Mouse (Mus musculus) embryonic facial prominence, embryonic 10.5 days (tissue): ENCODE measurements at regions not wholly inside any gene's neighbourhood (a gene's known extent, or its start where the extent isn't known, plus 50 kb on each side); places are given as distances from the start of the nearest gene placed in this dataset.

Experiments
- DNase-seq: peaks from one replicate; pipeline ENCODE4 v3.0.0-alpha.2; 2017; ENCODE audit warnings: low spot score
- H3K27ac ChIP-seq: fragments of 300-500 bp; sonication (generic); replicated peaks from 2 replicates; pipeline ENCODE4 v1.5.1; 2016; ENCODE audit warnings: mild to moderate bottlenecking
- H3K27me3 ChIP-seq: fragments of 300-500 bp; sonication (generic); replicated peaks from 2 replicates; pipeline ENCODE4 v1.6.1; 2016; ENCODE audit warnings: low read depth, mild to moderate bottlenecking; ENCODE audit not compliant: poor library complexity, severe bottlenecking
- H3K36me3 ChIP-seq: fragments of 300-500 bp; sonication (generic); replicated peaks from 2 replicates; pipeline ENCODE4 v1.6.1; 2016; ENCODE audit warnings: mild to moderate bottlenecking, moderate library complexity
- H3K4me1 ChIP-seq: fragments of 300-500 bp; sonication (generic); 2 replicates; pipeline ENCODE4 v1.6.1; 2016
- H3K4me3 ChIP-seq: fragments of 300-500 bp; sonication (generic); 2 replicates; pipeline ENCODE4 v1.5.1; 2016; ENCODE audit warnings: mild to moderate bottlenecking, moderate library complexity
- H3K9me3 ChIP-seq: fragments of 300-500 bp; sonication (generic); 2 replicates; pipeline ENCODE4 v1.6.1; 2016; ENCODE audit warnings: mild to moderate bottlenecking
- WGBS: fragments of 180-500 bp; shearing (Covaris S2); methylation state at CpG from one replicate; pipeline ENCODE4 v1.1.7; 2016; 5-methylcytosine and 5-hydroxymethylcytosine counted together

GRCm38 (mm10) chr9:112725523-112725922, 489.8 kb upstream of the Arpp21 start:
- Histone ChIP-seq H3K27me3 (no peaks in the 10 kb centered on the region), H3K4me3 (no peak overlapping the region), H3K36me3 (no peaks in the 10 kb centered on the region), H3K27ac (no peak overlapping the region), H3K4me1 (no peaks in the 10 kb centered on the region), H3K9me3 (no peaks in the 10 kb centered on the region)
- DNase-seq = no peak
- 36% methylated on average over 8 of the region's 8 CpGs for WGBS

- Histone ChIP-seq H3K27me3 (no peaks in the 10 kb centered on the region), H3K36me3 (no peaks in the 10 kb centered on the region), H3K4me1 (no peaks in the 10 kb centered on the region), H3K9me3 (no peaks in the 10 kb centered on the region), H3K4me3 (no peak overlapping the region), H3K27ac (no peak overlapping the region)
- DNase-seq = no peak
- 43% methylated on average over 4 of the region's 4 CpGs for WGBS
These were observed 489.4 kb upstream of the Arpp21 start for GRCm38 (mm10) chr9:112725103-112725502.

- DNase-seq = no peak
- H3K4me1 ChIP-seq = no peaks in the 10 kb centered on the region
- no peaks in the 10 kb centered on the region for H3K27me3 ChIP-seq
- H3K27ac ChIP-seq = no peak overlapping the region
- no peaks in the 10 kb centered on the region for H3K36me3 ChIP-seq
- H3K9me3 ChIP-seq = no peaks in the 10 kb centered on the region
- H3K4me3 ChIP-seq = no peak overlapping the region
- 76% methylated on average over 1 of the region's 1 CpGs for WGBS
These were observed 487.6 kb upstream of the Arpp21 start for GRCm38 (mm10) chr9:112723346-112723745.

GRCm38 (mm10) chr9:112722501-112722900, 486.8 kb upstream of the Arpp21 start:
- Histone ChIP-seq H3K9me3 (no peaks in the 10 kb centered on the region), H3K27ac (no peak overlapping the region), H3K27me3 (no peaks in the 10 kb centered on the region), H3K4me1 (no peaks in the 10 kb centered on the region), H3K36me3 (no peaks in the 10 kb centered on the region), H3K4me3 (no peak overlapping the region)
- 92% methylated on average over 4 of the region's 4 CpGs for WGBS
- DNase-seq = no peak

GRCm38 (mm10) chr9:112715197-112715762, 479.5 kb upstream of the Arpp21 start:
- DNase-seq = no peak
- Histone ChIP-seq H3K36me3 (no peaks in the 10 kb centered on the region), H3K27me3 (no peaks in the 10 kb centered on the region), H3K9me3 (no peaks in the 10 kb centered on the region), H3K4me3 (no peak overlapping the region), H3K27ac (no peak overlapping the region), H3K4me1 (no peaks in the 10 kb centered on the region)
- 76% methylated on average over 1 of the region's 1 CpGs for WGBS

- no peaks in the 10 kb centered on the region for H3K27me3 ChIP-seq
- 83% methylated on average over 1 of the region's 1 CpGs for WGBS
- no peak for DNase-seq
- H3K9me3 ChIP-seq = no peaks in the 10 kb centered on the region
- H3K27ac ChIP-seq = no peak overlapping the region
- H3K4me3 ChIP-seq = no peak overlapping the region
- H3K4me1 ChIP-seq = no peaks in the 10 kb centered on the region
- H3K36me3 ChIP-seq = no peaks in the 10 kb centered on the region
These were observed 443.1 kb upstream of the Arpp21 start for GRCm38 (mm10) chr9:112678866-112679265.

- no peak for DNase-seq
- Histone ChIP-seq H3K9me3 (no peaks in the 10 kb centered on the region), H3K4me3 (no peak overlapping the region), H3K4me1 (no peaks in the 10 kb centered on the region), H3K27me3 (no peaks in the 10 kb centered on the region), H3K27ac (no peak overlapping the region), H3K36me3 (no peaks in the 10 kb centered on the region)
- WGBS = 85% methylated on average over 5 of the region's 5 CpGs
These were observed 439.5 kb upstream of the Arpp21 start for GRCm38 (mm10) chr9:112675232-112675631.
